12 mouse cellular contexts compared by ENCODE assay signal in the genomic region with DNA sequence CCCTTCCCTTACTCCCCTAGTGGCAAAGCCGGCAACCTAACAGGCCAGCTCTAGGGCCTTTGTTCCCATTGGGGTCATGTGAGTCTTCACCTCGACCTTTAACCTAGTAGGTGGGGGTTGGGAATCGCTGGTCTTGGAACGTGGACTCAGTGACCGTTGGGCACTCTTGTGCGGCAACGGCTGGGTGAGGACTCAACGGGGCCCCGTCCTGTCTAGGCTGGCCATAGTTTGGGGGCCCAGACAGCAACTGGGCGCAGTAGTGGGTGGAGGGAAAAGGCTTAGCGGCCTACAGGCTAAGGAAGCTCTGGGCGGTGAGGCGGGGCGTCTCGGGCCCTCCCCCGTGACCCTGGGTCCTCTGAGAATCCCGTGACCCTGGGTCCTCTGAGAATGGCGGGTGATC. TPM values are rescaled to one million over a fixed set of nuclear protein-coding genes. Genes with fewer than 3 reads are reported as not detected.
DNase-seq lines count a peak whose midpoint lies in the region; ATAC-seq and TF ChIP-seq lines count a peak whose summit lies in the region.
"Had no signal": no experiment of that assay in that cellular context is flagged by ENCODE, and none has a peak within 500 bp of the region (broad histone marks: within the 10 kb centered on the region; RNA-seq: fewer than 3 reads in every experiment).

A gene (plus strand): TSS at position 130 of the 400 bp plus-strand sequence.

- H3K9ac ChIP-seq in liver, adult 2 months (ENCODE audit: low read depth, low read length): no peak within 1 kb of the TSS
- H3K9ac ChIP-seq in liver, postnatal 0 days (replicated peaks): no peak within 1 kb of the TSS
- no peak within 1 kb of the TSS for H3K9ac ChIP-seq in stomach, embryonic 16.5 days (ENCODE audit: low read length)
- H3K9ac ChIP-seq: heart, embryonic 15.5 days had no signal

- no peaks in the 10 kb centered on the region for H3K79me2 ChIP-seq in liver, adult 2 months (ENCODE audit: control insufficient read depth, insufficient read depth, low read length)

- WGBS in liver, adult 2 months: 66% methylated on average over 18 of the region's 18 CpGs
- 82% methylated on average over 18 of the region's 18 CpGs for WGBS in liver, postnatal 0 days (ENCODE audit: insufficient replicate concordance)
- WGBS in stomach, embryonic 16.5 days: 73% methylated on average over 18 of the region's 18 CpGs

- peaks cover 42% of the 10 kb centered on the region for H3K36me3 ChIP-seq in liver, adult 2 months (ENCODE audit: control insufficient read depth, insufficient read depth, low read length)
- peaks cover 42% of the 10 kb centered on the region for H3K36me3 ChIP-seq in liver, postnatal 0 days (replicated peaks; ENCODE audit: insufficient read depth, low read length)
- H3K36me3 ChIP-seq in stomach, embryonic 16.5 days (ENCODE audit: control insufficient read depth, insufficient read depth, low read length): peaks cover 23% of the 10 kb centered on the region

- H3K4me1 ChIP-seq in liver, adult 2 months (ENCODE audit: control insufficient read depth, insufficient read depth, low read length): peaks cover 19% of the 10 kb centered on the region
- no peaks in the 10 kb centered on the region for H3K4me1 ChIP-seq in liver, postnatal 0 days (ENCODE audit: insufficient read depth)
- H3K4me1 ChIP-seq in stomach, embryonic 16.5 days (ENCODE audit: control insufficient read depth, insufficient read depth, low read length): no peaks in the 10 kb centered on the region
- H3K4me1 ChIP-seq: heart, embryonic 15.5 days had no signal

- H3K4me2 ChIP-seq in liver, postnatal 0 days (ENCODE audit: low read depth, low read length): no peak within 1 kb of the TSS
- no peak within 1 kb of the TSS for H3K4me2 ChIP-seq in stomach, embryonic 16.5 days (ENCODE audit: low read depth, low read length)
- H3K4me2 ChIP-seq: heart, embryonic 15.5 days had no signal

- no peaks in the 10 kb centered on the region for H3K27me3 ChIP-seq in liver, adult 2 months (ENCODE audit: control insufficient read depth, insufficient read depth, low read length)
- H3K27me3 ChIP-seq in liver, postnatal 0 days (ENCODE audit: insufficient read depth, low read length): no peaks in the 10 kb centered on the region
- no peaks in the 10 kb centered on the region for H3K27me3 ChIP-seq in stomach, embryonic 16.5 days (ENCODE audit: control insufficient read depth, insufficient read depth, low read length)
- H3K27me3 ChIP-seq: heart, embryonic 15.5 days had no signal

- no peak for ATAC-seq in liver, postnatal 0 days
- ATAC-seq in stomach, embryonic 16.5 days (ENCODE audit: insufficient read depth, low FRiP score): peak; percentile 25; the same call in 1 of the 2 replicates
- no peak for ATAC-seq in CD4-positive, CD25-positive, alpha-beta regulatory T cell, adult 4 months

- H3K9me3 ChIP-seq in liver, postnatal 0 days (ENCODE audit: low read length): no peaks in the 10 kb centered on the region
- no peaks in the 10 kb centered on the region for H3K9me3 ChIP-seq in stomach, embryonic 16.5 days (replicated peaks; ENCODE audit: control insufficient read depth, low read length)
- H3K9me3 ChIP-seq: heart, embryonic 15.5 days had no signal

- DNase-seq in liver, adult 2 months (ENCODE audit: extremely low read depth, low read depth, low spot score): peak; percentile 67
- no peak for DNase-seq in liver, postnatal 0 days
- peak; percentile 38 for DNase-seq in embryo, embryonic 10 days (ENCODE audit: low spot score)
- peak; percentile 92 for DNase-seq in kidney, adult 9 months
- DNase-seq in gastrocnemius, adult 8-10 months (ENCODE audit: low spot score in 2 of 2): no peak
- DNase-seq: cerebellum, postnatal 25 days; gastrocnemius, postnatal 25 days; lung, postnatal 4 days had no signal

- 0 out of 2 replicates have a peak, but pooled peaks have one; percentile 13 for TF ChIP-seq POLR2A in liver, adult 2 months (IDR thresholded peaks at IDR 0.05; ENCODE audit: extremely low read depth, insufficient read depth, low read length)

- H3K4me3 ChIP-seq in liver, adult 2 months (ENCODE audit: insufficient read depth, low read depth, low read length): no peak within 1 kb of the TSS
- no peak within 1 kb of the TSS for H3K4me3 ChIP-seq in liver, postnatal 0 days (ENCODE audit: low read depth, low read length)
- no peak within 1 kb of the TSS for H3K4me3 ChIP-seq in stomach, embryonic 16.5 days (replicated peaks; ENCODE audit: low read length)
- H3K4me3 ChIP-seq: heart, embryonic 15.5 days; left cerebral cortex, adult 2 months had no signal

- no peak for TF ChIP-seq CTCF in liver, adult 2 months (IDR thresholded peaks at IDR 0.05; ENCODE audit: low read depth, low read length)
- TF ChIP-seq CTCF in liver, postnatal 0 days (IDR thresholded peaks at IDR 0.05; ENCODE audit: low read depth): no peak

- H3K27ac ChIP-seq in liver, adult 2 months (replicated peaks; ENCODE audit: insufficient read depth, low read depth, low read length): peak within 1 kb of the TSS; percentile 72
- H3K27ac ChIP-seq in liver, postnatal 0 days (ENCODE audit: low read depth): no peak within 1 kb of the TSS
- H3K27ac ChIP-seq in stomach, embryonic 16.5 days (ENCODE audit: low read length): no peak within 1 kb of the TSS
- H3K27ac ChIP-seq: heart, embryonic 15.5 days; left cerebral cortex, adult 2 months had no signal

- TF ChIP-seq EP300 in liver, postnatal 0 days (IDR thresholded peaks at IDR 0.05; ENCODE audit: low read depth): no peak

RNA-seq across cellular contexts. Expression of the gene that starts here (rescaled TPM):
- total RNA-seq in liver, adult 2 months (2014; rRNA removed): not detected in 2 replicates
- polyA plus RNA-seq in liver, adult 2 months (2012; rRNA removed): not detected in 2 replicates
- polyA plus RNA-seq in liver, postnatal 0 days (2015; fragmentation: Nextera tagmentation; extraction: Ambion mirVana): 0.14 and 0.22 TPM in 2 replicates
- polyA plus RNA-seq in stomach, embryonic 16.5 days (2015; fragmentation: Nextera tagmentation; extraction: Ambion mirVana): 0.50 and 0.70 TPM in 2 replicates
- 1 to 10 TPM in 1 of 2 experiments, not detected in 1; 1.6 TPM for polyA plus RNA-seq in CD4-positive, CD25-positive, alpha-beta regulatory T cell, adult 4 months (2017; shearing (Covaris generic))
- total RNA-seq in gastrocnemius, adult 8-10 months (2022): 1 to 10 TPM in 2 of 4 experiments, under 1 TPM in 2; 0.53 to 1.3 (median 0.97) TPM

Comparison
In these comparisons a context has a peak if more than half of its experiments do, and no peak if none do; other contexts are left out.
1. Peak in DNase-seq and H3K27ac ChIP-seq in liver, adult 2 months; RNA of the gene not detected or under 1 TPM.
2. Peak in ATAC-seq in stomach, embryonic 16.5 days; RNA of the gene not detected or under 1 TPM.
3. DNase-seq: peak in embryo, embryonic 10 days (single experiment) and kidney, adult 9 months (single experiment); none in liver, postnatal 0 days (single experiment) and gastrocnemius, adult 8-10 months (0 of 2).